Mouse (Mus musculus): ENCODE measurements around the gene Mettl8. TPM values are rescaled to one million over a fixed set of nuclear protein-coding genes. Genes with fewer than 3 reads are reported as not detected.
A peak's percentile ranks its signal among the peaks of the same experiment; 100 is the strongest.

The Mettl8 gene
- polyA plus RNA-seq, 1 experiment from 2014 or later: 26.1 TPM

GRCm38 (mm10) chr2:71082416-71082815 lies 27.0 kb upstream of the Mettl8 start:
- DNase-seq (ENCODE audit: low spot score) (no peak), ATAC-seq (ENCODE audit: low FRiP score) (no peak)
- Histone ChIP-seq H3K27ac (ENCODE audit: low read depth, low read length) (no peak overlapping the region), H3K4me1 (replicated peaks; ENCODE audit: control insufficient read depth, insufficient read depth, low read length) (no peaks in the 10 kb centered on the region), H3K9me3 (ENCODE audit: control insufficient read depth, low read length) (no peaks in the 10 kb centered on the region), H3K4me3 (ENCODE audit: low read depth, low read length) (no peak overlapping the region), H3K9ac (ENCODE audit: low read depth, low read length) (no peak overlapping the region), H3K4me2 (replicated peaks; ENCODE audit: low read depth, low read length) (no peak overlapping the region), H3K36me3 (ENCODE audit: control insufficient read depth, insufficient read depth, low read length) (no peaks in the 10 kb centered on the region), H3K27me3 (ENCODE audit: control insufficient read depth, insufficient read depth, low read length) (no peaks in the 10 kb centered on the region)
- 91% methylated on average over 7 of the region's 7 CpGs for WGBS

GRCm38 (mm10) chr2:71073828-71074227 lies 18.4 kb upstream of the Mettl8 start:
- Histone ChIP-seq H3K4me3 (ENCODE audit: low read depth, low read length) (no peak overlapping the region), H3K27me3 (ENCODE audit: control insufficient read depth, insufficient read depth, low read length) (no peaks in the 10 kb centered on the region), H3K9me3 (ENCODE audit: control insufficient read depth, low read length) (no peaks in the 10 kb centered on the region), H3K27ac (ENCODE audit: low read depth, low read length) (no peak overlapping the region), H3K4me2 (replicated peaks; ENCODE audit: low read depth, low read length) (no peak overlapping the region), H3K9ac (ENCODE audit: low read depth, low read length) (no peak overlapping the region), H3K4me1 (replicated peaks; ENCODE audit: control insufficient read depth, insufficient read depth, low read length) (no peaks in the 10 kb centered on the region), H3K36me3 (ENCODE audit: control insufficient read depth, insufficient read depth, low read length) (no peaks in the 10 kb centered on the region)
- no peak for ATAC-seq (ENCODE audit: low FRiP score)
- WGBS: 95% methylated on average over 3 of the region's 3 CpGs
- no peak for DNase-seq (ENCODE audit: low spot score)

- Histone ChIP-seq H3K4me1 (replicated peaks; ENCODE audit: control insufficient read depth, insufficient read depth, low read length) (no peaks in the 10 kb centered on the region), H3K9me3 (ENCODE audit: control insufficient read depth, low read length) (no peaks in the 10 kb centered on the region), H3K4me2 (replicated peaks; ENCODE audit: low read depth, low read length) (no peak overlapping the region), H3K4me3 (ENCODE audit: low read depth, low read length) (no peak overlapping the region), H3K27me3 (ENCODE audit: control insufficient read depth, insufficient read depth, low read length) (no peaks in the 10 kb centered on the region), H3K27ac (ENCODE audit: low read depth, low read length) (no peak overlapping the region), H3K36me3 (ENCODE audit: control insufficient read depth, insufficient read depth, low read length) (no peaks in the 10 kb centered on the region), H3K9ac (ENCODE audit: low read depth, low read length) (no peak overlapping the region)
- DNase-seq (ENCODE audit: low spot score) (no peak), ATAC-seq (ENCODE audit: low FRiP score) (no peak)
- 88% methylated on average over 3 of the region's 3 CpGs for WGBS
Measured at GRCm38 (mm10) chr2:71073330-71073729, 17.9 kb upstream of the Mettl8 start.

GRCm38 (mm10) chr2:71071601-71072000 lies 16.2 kb upstream of the Mettl8 start:
- no peak for DNase-seq (ENCODE audit: low spot score)
- Histone ChIP-seq H3K4me3 (ENCODE audit: low read depth, low read length) (no peak overlapping the region), H3K9ac (ENCODE audit: low read depth, low read length) (no peak overlapping the region), H3K4me2 (replicated peaks; ENCODE audit: low read depth, low read length) (no peak overlapping the region), H3K36me3 (ENCODE audit: control insufficient read depth, insufficient read depth, low read length) (no peaks in the 10 kb centered on the region), H3K4me1 (replicated peaks; ENCODE audit: control insufficient read depth, insufficient read depth, low read length) (no peaks in the 10 kb centered on the region), H3K27me3 (ENCODE audit: control insufficient read depth, insufficient read depth, low read length) (no peaks in the 10 kb centered on the region), H3K27ac (ENCODE audit: low read depth, low read length) (no peak overlapping the region), H3K9me3 (ENCODE audit: control insufficient read depth, low read length) (no peaks in the 10 kb centered on the region)
- WGBS: 95% methylated on average over 4 of the region's 4 CpGs
- ATAC-seq (ENCODE audit: low FRiP score): no peak

GRCm38 (mm10) chr2:71056115-71056835 lies 892 bp upstream of the Mettl8 start:
- ATAC-seq (ENCODE audit: low FRiP score) (no peak), DNase-seq (ENCODE audit: low spot score) (no peak)
- Histone ChIP-seq H3K27me3 (ENCODE audit: control insufficient read depth, insufficient read depth, low read length) (no peaks in the 10 kb centered on the region), H3K9me3 (ENCODE audit: control insufficient read depth, low read length) (no peaks in the 10 kb centered on the region), H3K36me3 (ENCODE audit: control insufficient read depth, insufficient read depth, low read length) (no peaks in the 10 kb centered on the region), H3K27ac (ENCODE audit: low read depth, low read length) (peak overlapping the region; percentile 91), H3K4me3 (ENCODE audit: low read depth, low read length) (peak overlapping the region; percentile 75), H3K9ac (ENCODE audit: low read depth, low read length) (peak overlapping the region; percentile 89), H3K4me2 (replicated peaks; ENCODE audit: low read depth, low read length) (peak overlapping the region; percentile 74), H3K4me1 (replicated peaks; ENCODE audit: control insufficient read depth, insufficient read depth, low read length) (no peaks in the 10 kb centered on the region)
- WGBS: 14% methylated on average over 21 of the region's 21 CpGs

GRCm38 (mm10) chr2:71054716-71055115 lies 667 bp downstream of the Mettl8 start:
- WGBS: 59% methylated on average over 9 of the region's 9 CpGs

GRCm38 (mm10) chr2:71050511-71050910 lies 4.9 kb downstream of the Mettl8 start:
- Histone ChIP-seq H3K4me3 (ENCODE audit: low read depth, low read length) (no peak overlapping the region), H3K9me3 (ENCODE audit: control insufficient read depth, low read length) (no peaks in the 10 kb centered on the region), H3K4me2 (replicated peaks; ENCODE audit: low read depth, low read length) (no peak overlapping the region), H3K27me3 (ENCODE audit: control insufficient read depth, insufficient read depth, low read length) (no peaks in the 10 kb centered on the region), H3K4me1 (replicated peaks; ENCODE audit: control insufficient read depth, insufficient read depth, low read length) (no peaks in the 10 kb centered on the region), H3K27ac (ENCODE audit: low read depth, low read length) (no peak overlapping the region), H3K9ac (ENCODE audit: low read depth, low read length) (no peak overlapping the region), H3K36me3 (ENCODE audit: control insufficient read depth, insufficient read depth, low read length) (no peaks in the 10 kb centered on the region)
- 92% methylated on average over 7 of the region's 7 CpGs for WGBS
- ATAC-seq (ENCODE audit: low FRiP score): no peak
- DNase-seq (ENCODE audit: low spot score): no peak

More at GRCm38 (mm10) chr2:71054716-71055115, 667 bp downstream of the Mettl8 start:
- Histone ChIP-seq H3K4me2 (replicated peaks; ENCODE audit: low read depth, low read length) (peak overlapping the region; percentile 63), H3K9ac (ENCODE audit: low read depth, low read length) (peak overlapping the region; percentile 53), H3K27me3 (ENCODE audit: control insufficient read depth, insufficient read depth, low read length) (no peaks in the 10 kb centered on the region), H3K27ac (ENCODE audit: low read depth, low read length) (no peak overlapping the region), H3K4me1 (replicated peaks; ENCODE audit: control insufficient read depth, insufficient read depth, low read length) (no peaks in the 10 kb centered on the region), H3K36me3 (ENCODE audit: control insufficient read depth, insufficient read depth, low read length) (no peaks in the 10 kb centered on the region), H3K9me3 (ENCODE audit: control insufficient read depth, low read length) (no peaks in the 10 kb centered on the region), H3K4me3 (ENCODE audit: low read depth, low read length) (peak overlapping the region; percentile 75)
- ATAC-seq (ENCODE audit: low FRiP score) (no peak), DNase-seq (ENCODE audit: low spot score) (no peak)

- no peak overlapping the region for H3K9ac ChIP-seq (ENCODE audit: low read depth, low read length)
- H3K36me3 ChIP-seq (ENCODE audit: control insufficient read depth, insufficient read depth, low read length): no peaks in the 10 kb centered on the region
- no peak overlapping the region for H3K4me2 ChIP-seq (replicated peaks; ENCODE audit: low read depth, low read length)
- no peaks in the 10 kb centered on the region for H3K27me3 ChIP-seq (ENCODE audit: control insufficient read depth, insufficient read depth, low read length)
- ATAC-seq (ENCODE audit: low FRiP score): no peak
- H3K4me1 ChIP-seq (replicated peaks; ENCODE audit: control insufficient read depth, insufficient read depth, low read length): no peaks in the 10 kb centered on the region
- no peak for DNase-seq (ENCODE audit: low spot score)
- no peak overlapping the region for H3K27ac ChIP-seq (ENCODE audit: low read depth, low read length)
- no peaks in the 10 kb centered on the region for H3K9me3 ChIP-seq (ENCODE audit: control insufficient read depth, low read length)
- H3K4me3 ChIP-seq (ENCODE audit: low read depth, low read length): no peak overlapping the region
- 76% methylated on average over 12 of the region's 12 CpGs for WGBS
Measured at GRCm38 (mm10) chr2:71048896-71049295, 6.5 kb downstream of the Mettl8 start.

- ATAC-seq (ENCODE audit: low FRiP score) (no peak), DNase-seq (ENCODE audit: low spot score) (no peak)
- H3K9ac ChIP-seq (ENCODE audit: low read depth, low read length): no peak overlapping the region
- no peaks in the 10 kb centered on the region for H3K27me3 ChIP-seq (ENCODE audit: control insufficient read depth, insufficient read depth, low read length)
- no peaks in the 10 kb centered on the region for H3K9me3 ChIP-seq (ENCODE audit: control insufficient read depth, low read length)
- H3K4me2 ChIP-seq (replicated peaks; ENCODE audit: low read depth, low read length): no peak overlapping the region
- H3K27ac ChIP-seq (ENCODE audit: low read depth, low read length): no peak overlapping the region
- no peaks in the 10 kb centered on the region for H3K36me3 ChIP-seq (ENCODE audit: control insufficient read depth, insufficient read depth, low read length)
- no peak overlapping the region for H3K4me3 ChIP-seq (ENCODE audit: low read depth, low read length)
- 79% methylated on average over 6 of the region's 6 CpGs for WGBS
- no peaks in the 10 kb centered on the region for H3K4me1 ChIP-seq (replicated peaks; ENCODE audit: control insufficient read depth, insufficient read depth, low read length)
Measured at GRCm38 (mm10) chr2:71046751-71047320, 8.5 kb downstream of the Mettl8 start.
